Mouse (Mus musculus) inflammation-experienced regulatory T-cells, adult 6 months (primary cell): Measurements from ENCODE around the gene Tctex1d4. TPM values are rescaled to one million over a fixed set of nuclear protein-coding genes. Genes with fewer than 3 reads are reported as not detected.

Source experiments
- ATAC-seq: one replicate; pipeline ENCODE4 v1.8.0; 2017
- polyA plus RNA-seq, 3 experiments: library from polyadenylated mRNA; unstranded; fragments of 100-300 nt; shearing (Covaris generic); gene quantifications; one replicate each; pipeline ENCODE4 v1.2.1; 2017

Tctex1d4 gene
- polyA plus RNA-seq, 3 experiments from 2014 or later, result 2.0 to 4.1 (median 3.1) TPM

DNA sequence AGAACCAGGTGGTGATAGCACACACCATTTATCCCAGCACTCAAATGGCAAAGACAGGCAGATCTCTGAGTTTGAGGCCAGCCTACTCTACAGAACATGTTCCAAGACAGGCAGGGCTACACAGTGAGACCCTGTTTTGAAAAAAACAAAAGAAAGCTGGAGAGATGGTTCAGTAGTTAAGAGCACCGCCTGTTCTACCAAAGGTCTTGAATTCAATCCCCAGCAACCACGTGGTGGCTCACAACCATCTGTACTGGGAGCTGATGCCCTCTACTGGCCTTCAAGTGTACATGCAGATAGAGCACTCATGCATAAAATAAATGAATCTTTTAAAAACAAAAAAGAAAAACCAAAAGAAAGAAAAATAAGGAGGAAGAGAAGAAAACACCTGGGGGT is 12.6 kb downstream of the Tctex1d4 start:
- peak; percentile 85 for ATAC-seq

DNA sequence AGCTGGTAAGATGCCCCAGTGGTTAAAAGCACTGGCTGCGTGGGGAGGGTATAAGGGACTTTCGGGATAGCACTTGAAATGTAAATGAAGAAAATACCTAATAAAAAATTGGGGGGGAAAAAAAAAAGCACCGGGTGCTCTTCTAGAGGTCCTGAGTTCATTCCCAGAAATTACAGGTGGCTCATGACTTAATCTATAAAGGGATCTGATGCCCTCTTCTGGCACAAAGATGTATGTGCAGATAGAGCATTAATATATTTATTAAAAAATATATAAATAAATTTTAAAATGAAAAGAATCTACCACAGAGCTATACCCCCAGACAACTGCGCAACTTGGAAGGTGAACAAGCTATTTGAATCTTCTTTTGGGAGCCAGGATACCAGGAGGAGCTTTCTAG is 14.0 kb downstream of the Tctex1d4 start:
- ATAC-seq, result no peak

- ATAC-seq, result no peak
Observed at GRCm38 (mm10) chr4:117143023-117143422, 16.4 kb downstream of the Tctex1d4 start.

- ATAC-seq, result no peak
Observed at GRCm38 (mm10) chr4:117145248-117145647, 18.7 kb downstream of the Tctex1d4 start.

DNA sequence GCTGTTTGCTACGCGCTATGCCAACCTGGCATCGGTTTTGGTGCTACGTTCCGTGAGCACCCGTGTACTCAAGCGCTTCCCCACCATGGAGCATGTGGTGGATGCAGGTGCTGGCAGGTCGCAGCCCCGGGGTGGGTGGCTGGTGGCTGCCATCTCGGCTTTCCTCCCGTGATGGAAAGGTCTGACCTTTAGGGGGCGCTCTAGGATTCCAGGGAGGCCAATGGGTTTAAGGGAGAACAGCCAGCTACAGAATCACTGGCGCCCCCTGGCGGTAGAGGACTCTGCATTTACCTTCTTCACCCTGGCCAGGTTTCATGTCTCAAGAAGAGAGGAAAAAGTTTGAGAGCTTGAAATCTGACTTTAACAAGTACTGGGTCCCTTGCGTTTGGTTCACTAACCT is 19.6 kb downstream of the Tctex1d4 start:
- ATAC-seq, result peak; percentile 70

DNA sequence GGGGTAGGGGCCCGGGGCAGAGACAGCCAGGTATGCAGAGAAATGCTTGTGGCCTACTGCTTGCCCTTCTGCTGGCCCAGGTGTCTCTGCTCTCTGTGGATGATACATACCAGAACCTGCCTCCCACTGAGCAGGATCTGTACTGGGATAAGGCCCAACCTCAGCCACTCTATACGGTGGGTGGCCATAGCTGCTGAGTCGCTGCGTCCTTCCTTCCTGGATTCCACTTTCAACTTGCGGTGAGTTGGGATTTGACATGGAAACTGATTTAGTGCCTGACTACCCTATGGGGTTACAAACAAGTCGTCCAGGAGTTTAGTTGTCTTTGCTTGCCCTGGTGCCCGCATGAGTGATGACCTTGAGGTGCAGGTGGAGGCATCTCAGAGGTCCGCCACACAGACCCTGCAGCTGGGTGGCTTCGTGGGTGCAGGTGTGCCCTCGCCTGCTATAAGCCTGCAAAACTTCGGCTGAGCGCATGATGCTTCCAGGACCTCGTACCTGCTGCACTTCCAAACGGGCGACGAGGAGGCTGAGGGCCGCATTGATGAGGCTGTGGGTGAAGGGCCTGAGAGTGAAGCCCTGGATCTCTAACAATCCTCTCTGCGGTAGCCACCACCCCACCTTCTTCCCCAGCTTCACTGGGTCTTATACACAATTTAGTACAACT is 21.6 kb downstream of the Tctex1d4 start:
- no peak for ATAC-seq

DNA sequence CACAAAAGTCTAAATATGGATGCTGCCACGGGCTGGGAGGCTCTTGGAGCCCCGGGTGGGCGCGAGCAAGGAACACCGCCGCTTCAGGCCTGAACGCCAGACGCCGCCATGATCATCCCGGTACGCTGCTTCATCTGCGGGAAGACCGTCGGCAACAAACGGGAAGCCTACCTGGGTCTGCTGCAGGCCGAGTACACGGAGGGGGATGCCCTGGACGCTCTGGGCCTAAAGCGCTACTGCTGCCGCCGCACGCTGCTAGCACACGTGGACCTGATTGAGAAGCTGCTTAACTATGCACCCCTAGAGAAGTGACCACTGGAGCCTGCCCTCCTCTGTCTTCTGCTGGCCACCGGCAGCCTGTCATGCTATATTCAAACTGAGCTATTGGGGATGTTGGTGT is 22.2 kb downstream of the Tctex1d4 start:
- ATAC-seq, result no peak

DNA sequence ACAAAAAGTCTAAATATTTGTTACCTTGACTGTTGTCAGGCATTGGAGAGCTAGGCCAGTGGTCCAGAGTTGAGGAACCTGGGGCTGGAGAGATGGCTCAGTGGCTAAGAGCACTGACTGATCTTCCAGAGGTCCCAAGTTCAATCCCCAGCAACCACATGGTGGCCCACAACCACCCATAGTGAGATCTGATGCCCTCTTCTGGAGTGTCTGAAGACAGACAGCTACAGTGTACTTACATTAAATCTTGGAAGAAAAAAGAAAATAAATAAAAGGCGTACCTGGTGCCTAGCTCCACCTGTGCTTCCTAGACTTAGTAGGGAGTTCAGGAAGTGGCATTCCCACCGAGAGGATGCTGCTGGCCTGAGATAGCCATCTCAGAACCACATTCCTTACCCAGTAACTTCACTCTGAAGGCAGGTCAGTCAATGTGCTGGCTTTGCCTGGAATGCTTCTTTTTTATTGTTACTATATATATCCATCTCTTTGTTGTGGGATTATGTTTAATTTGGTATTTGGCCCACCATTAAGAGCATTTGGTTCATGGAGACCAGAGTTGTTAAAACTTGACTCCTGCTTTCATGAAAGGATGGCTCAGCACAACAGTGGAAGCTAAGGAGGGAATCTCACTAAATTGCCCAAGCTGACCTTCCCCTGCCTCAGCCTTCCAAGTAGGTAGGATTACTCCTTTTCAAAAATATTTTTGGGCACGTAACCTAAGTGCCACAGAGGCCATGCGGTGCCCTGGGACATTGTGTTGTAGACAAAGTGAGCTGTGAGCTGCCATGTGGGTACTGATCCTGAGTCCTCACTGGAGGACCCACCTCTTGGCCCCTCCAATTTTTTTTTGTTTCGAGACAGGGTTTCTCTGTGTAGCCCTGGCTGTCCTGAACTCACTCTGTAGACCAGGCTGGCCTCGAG is 23.0 kb downstream of the Tctex1d4 start:
- no peak for ATAC-seq

DNA sequence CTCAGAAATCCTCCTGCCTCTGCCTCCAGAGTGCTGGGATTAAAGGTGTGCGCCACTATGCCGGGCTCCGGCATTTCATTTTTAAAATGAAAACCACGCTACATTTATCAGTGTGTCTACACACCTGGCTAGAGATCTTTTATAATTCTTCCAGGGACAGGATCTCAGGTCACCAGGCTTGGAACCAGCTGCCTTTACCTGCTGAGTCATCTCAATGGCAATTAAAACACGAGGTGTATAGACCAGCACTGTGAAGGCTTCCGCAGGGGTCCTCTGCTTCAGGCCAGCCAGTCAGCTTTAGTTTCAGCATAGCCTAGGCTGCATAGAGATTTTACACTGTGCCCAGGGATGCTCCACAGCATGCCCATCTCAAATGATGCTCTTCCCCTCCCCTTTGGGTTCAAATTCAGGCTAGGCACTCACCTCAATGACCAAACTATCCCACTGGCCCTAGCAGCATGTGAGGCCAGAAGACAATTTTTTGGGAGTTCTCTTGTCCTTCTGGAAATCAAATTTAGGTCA is 23.7 kb downstream of the Tctex1d4 start:
- ATAC-seq, result no peak

DNA sequence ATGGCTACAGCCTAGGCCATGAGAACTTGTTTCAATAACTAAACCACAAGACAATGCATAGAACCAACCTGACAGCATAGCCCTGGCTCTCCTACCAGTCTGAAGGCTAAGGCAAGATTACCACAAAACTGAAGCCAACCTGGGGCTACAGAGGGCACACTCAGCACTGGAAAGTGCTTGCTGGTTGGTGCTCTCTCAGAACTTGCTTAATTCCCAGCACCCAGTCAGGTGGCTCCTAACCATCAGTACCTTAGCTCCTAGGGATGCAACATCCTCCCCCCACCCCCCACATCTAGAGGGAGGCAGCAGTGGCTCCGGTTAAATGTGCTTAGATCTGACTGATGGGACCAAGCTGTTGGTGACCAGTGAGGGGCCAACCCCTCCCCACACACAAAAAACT is 24.8 kb downstream of the Tctex1d4 start:
- no peak for ATAC-seq

DNA sequence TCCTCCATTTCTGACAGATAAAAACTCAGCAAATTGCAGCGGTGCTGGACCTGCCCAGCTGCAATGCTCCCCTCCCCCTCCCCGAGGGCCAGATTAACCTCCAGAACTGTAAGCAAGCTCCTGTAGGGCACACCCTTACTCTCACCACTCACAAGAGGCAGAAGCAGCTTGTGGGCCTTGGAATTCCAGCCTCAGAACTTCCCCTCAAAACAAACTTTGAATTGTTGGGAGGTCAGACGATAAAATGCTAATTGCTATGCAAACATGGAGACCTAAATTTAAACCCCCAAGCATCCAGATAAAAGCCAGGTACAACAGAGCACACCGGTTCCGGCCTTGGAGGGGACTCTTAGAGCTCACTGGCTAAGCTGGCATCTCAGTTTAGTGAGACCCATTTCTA is 26.1 kb downstream of the Tctex1d4 start:
- no peak for ATAC-seq

DNA sequence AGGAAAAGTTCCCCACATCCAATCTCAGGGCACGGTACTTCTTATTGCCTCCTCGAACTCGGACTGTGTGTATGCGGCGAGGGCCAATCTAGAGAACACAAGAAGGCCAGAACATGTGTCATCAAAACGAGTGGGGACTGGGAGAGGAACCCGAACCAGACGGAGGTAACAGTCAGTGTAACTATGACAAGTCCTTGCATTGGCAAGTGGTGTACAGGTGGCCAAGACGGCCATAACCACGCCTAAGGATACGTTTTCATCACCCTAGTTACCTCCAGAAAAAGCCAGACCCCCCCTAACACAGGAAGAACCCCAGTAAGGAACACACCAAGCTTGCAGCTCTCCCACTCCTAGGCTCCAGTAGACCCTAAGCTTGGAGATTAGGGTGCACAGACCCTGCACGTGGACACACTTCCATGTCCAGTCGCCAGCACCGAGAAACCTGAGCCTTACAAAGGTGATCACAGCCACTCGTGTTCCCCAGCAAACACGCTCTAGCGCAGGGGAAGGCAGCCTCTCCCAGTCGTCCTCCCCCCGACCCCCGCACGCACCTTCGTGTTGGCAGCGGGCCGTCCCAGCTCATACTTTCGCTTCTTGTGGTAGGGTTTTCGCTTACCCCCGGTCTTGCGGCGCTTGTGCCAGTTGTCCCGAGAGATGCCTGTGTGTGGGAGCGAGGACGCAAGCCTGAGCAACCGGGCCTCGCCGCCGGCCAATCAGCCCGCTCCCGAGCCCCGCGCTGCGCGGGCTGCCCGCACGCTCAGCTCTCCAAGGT is 28.6 kb downstream of the Tctex1d4 start:
- no peak for ATAC-seq

GRCm38 (mm10) chr4:117155792-117156355 is 29.3 kb downstream of the Tctex1d4 start, which contains the start of gene Rps8:
Gene Rps8 (minus strand): TSS chr4:117156243.
- peak; percentile 96 for ATAC-seq

- no peak for ATAC-seq
Observed at GRCm38 (mm10) chr4:117156372-117156771, 29.8 kb downstream of the Tctex1d4 start.

DNA sequence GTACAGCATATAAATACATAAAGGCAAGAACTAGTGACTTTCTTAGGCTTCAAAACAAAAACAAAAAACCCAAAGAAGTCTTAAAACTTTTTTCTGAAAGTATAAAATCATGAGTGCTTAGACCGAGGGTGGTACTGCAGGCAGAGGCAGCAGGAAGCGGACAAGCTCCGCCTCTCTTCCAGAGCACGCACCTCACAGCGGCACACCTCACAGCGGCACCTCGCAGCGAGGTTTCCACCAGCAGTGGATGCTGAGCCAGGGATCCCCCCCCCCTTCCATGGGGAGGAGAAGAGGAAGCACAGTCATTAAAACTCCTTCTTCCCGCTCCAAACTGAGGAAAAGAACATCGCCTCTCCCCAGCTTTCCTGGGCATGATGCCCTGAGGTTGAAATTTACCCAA is 33.1 kb downstream of the Tctex1d4 start:
- no peak for ATAC-seq

DNA sequence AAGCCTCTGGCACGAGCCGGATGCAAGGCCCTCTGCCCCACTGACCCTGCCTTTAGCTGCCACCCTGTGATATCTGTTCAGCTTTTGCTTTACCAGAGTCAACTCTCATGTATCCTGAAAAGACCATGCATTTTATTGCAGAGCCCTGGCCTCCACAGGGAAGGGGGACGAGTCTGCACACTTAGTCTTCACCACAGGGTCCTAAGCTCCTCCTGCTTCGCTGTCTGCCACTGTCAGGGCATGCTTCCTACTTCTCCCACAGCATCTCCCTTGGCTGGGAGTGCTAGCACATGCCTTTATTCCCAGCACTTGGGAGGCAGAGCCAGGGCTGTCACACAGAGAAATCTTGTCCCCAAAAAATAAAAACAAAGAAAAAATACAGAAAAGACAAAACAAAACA is 34.6 kb downstream of the Tctex1d4 start:
- no peak for ATAC-seq

DNA sequence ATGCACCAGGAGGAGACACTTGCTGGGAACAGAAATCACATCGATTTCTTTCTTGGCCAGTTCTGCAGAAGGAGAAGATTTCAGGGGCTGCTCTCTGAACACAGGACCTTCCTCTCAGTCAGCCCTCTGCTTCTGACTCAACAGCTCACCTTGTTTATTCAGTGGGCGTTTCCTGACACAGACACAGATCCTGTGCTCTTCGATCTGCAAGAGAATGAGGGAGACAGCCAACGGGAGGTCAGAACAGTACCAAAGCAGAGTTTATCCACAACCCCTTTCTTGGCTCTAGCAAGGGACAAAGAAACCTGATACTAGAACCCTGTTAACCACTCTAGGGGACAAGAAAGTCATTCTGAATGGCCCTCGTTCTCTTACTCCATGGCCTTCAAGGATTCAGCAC is 43.3 kb downstream of the Tctex1d4 start:
- no peak for ATAC-seq

Other genes starting within 250 kb of the Tctex1d4 start
- gene Zswim5, start 249.4 kb upstream of the Tctex1d4 start, polyA plus RNA-seq, result under 1 TPM in 2 of 3 experiments, not detected in 1; 0.05 to 0.06 TPM
- 10 to 100 TPM; 66.2 to 80.0 (median 77.7) TPM for gene Urod, start 132.4 kb upstream of the Tctex1d4 start, polyA plus RNA-seq
- 1 to 10 TPM; 5.4 to 9.3 (median 7.2) TPM for gene Hectd3, start 131.5 kb upstream of the Tctex1d4 start, polyA plus RNA-seq
- 10 to 100 TPM; 26.8 to 42.3 (median 40.3) TPM for gene Eif2b3, start 107.4 kb upstream of the Tctex1d4 start, polyA plus RNA-seq
- under 1 TPM in 2 of 3 experiments, not detected in 1; 0.15 to 0.24 TPM for gene Ptch2, start 30.7 kb upstream of the Tctex1d4 start, polyA plus RNA-seq
- 10 to 100 TPM; 24.8 to 27.2 (median 25.0) TPM for gene Btbd19, start 1.1 kb upstream of the Tctex1d4 start, polyA plus RNA-seq
- gene Plk3, start 7.2 kb downstream of the Tctex1d4 start, polyA plus RNA-seq, result 10 to 100 TPM; 13.4 to 19.8 (median 18.8) TPM
- 100 to 1,000 TPM; 670 to 888 (median 878) TPM for gene Rps8, start 29.4 kb downstream of the Tctex1d4 start, polyA plus RNA-seq
- gene Kif2c, start 55.8 kb downstream of the Tctex1d4 start, polyA plus RNA-seq, result 10 to 100 TPM in 1 of 3 experiments, 1 to 10 TPM in 2; 1.9 to 35.0 (median 5.5) TPM
- under 1 TPM in 2 of 3 experiments, not detected in 1; 0.40 to 0.98 TPM for gene Tmem53, start 125.2 kb downstream of the Tctex1d4 start, polyA plus RNA-seq
- not detected for gene Armh1, start 125.3 kb downstream of the Tctex1d4 start, polyA plus RNA-seq